Mouse (Mus musculus) spleen, postnatal 36 days (tissue): ENCODE results near the gene Fer.

Source experiments
- DNase-seq, 2 experiments: peaks; one replicate each; pipeline ENCODE4 v3.0.0; 2022; ENCODE audit warnings: low spot score in 2 of 2, mixed read lengths in 1 of 2

Fer gene

GRCm38 (mm10) chr17:63864171-63864571 lies 1.3 kb downstream of the Fer start:
- no peak for DNase-seq

GRCm38 (mm10) chr17:63871773-63872172 lies 8.9 kb downstream of the Fer start:
- DNase-seq, result no peak

GRCm38 (mm10) chr17:63878889-63879288 lies 16.0 kb downstream of the Fer start:
- no peak for DNase-seq

- no peak for DNase-seq
Observed at GRCm38 (mm10) chr17:63880009-63880408, 17.1 kb downstream of the Fer start.

GRCm38 (mm10) chr17:63886988-63887387 lies 24.1 kb downstream of the Fer start:
- DNase-seq, result no peak

- DNase-seq, result no peak
Observed at GRCm38 (mm10) chr17:63890611-63891010, 27.7 kb downstream of the Fer start.

- DNase-seq, result no peak
Observed at GRCm38 (mm10) chr17:63895829-63896228, 33.0 kb downstream of the Fer start.

- DNase-seq, result no peak
Observed at GRCm38 (mm10) chr17:63897050-63897449, 34.2 kb downstream of the Fer start.

GRCm38 (mm10) chr17:63909297-63909696 lies 46.4 kb downstream of the Fer start:
- DNase-seq, result no peak

- DNase-seq, result no peak
Observed at GRCm38 (mm10) chr17:63921601-63922203, 58.8 kb downstream of the Fer start.

- DNase-seq, result no peak
Observed at GRCm38 (mm10) chr17:63925581-63925980, 62.7 kb downstream of the Fer start.

GRCm38 (mm10) chr17:63930634-63931033 lies 67.8 kb downstream of the Fer start:
- DNase-seq, result no peak

- DNase-seq, result peak; percentile 75 to 81
Observed at GRCm38 (mm10) chr17:63931556-63931955, 68.7 kb downstream of the Fer start.

- peak in 1 of 2 experiments; percentile 12 for DNase-seq
Observed at GRCm38 (mm10) chr17:63935408-63935807, 72.5 kb downstream of the Fer start.

GRCm38 (mm10) chr17:63937886-63938285 lies 75.0 kb downstream of the Fer start:
- DNase-seq, result no peak

GRCm38 (mm10) chr17:63946772-63947171 lies 83.9 kb downstream of the Fer start:
- DNase-seq, result no peak

- DNase-seq, result no peak
Observed at GRCm38 (mm10) chr17:63948811-63949210, 85.9 kb downstream of the Fer start.

GRCm38 (mm10) chr17:63951436-63951835 lies 88.6 kb downstream of the Fer start:
- no peak for DNase-seq

- no peak for DNase-seq
Observed at GRCm38 (mm10) chr17:63967091-63967490, 104.2 kb downstream of the Fer start.

GRCm38 (mm10) chr17:63969448-63969847 lies 106.6 kb downstream of the Fer start:
- no peak for DNase-seq

- no peak for DNase-seq
Observed at GRCm38 (mm10) chr17:63970239-63970638, 107.4 kb downstream of the Fer start.

- no peak for DNase-seq
Observed at GRCm38 (mm10) chr17:63970939-63971338, 108.1 kb downstream of the Fer start.

- no peak for DNase-seq
Observed at GRCm38 (mm10) chr17:63972181-63972580, 109.3 kb downstream of the Fer start.

- no peak for DNase-seq
Observed at GRCm38 (mm10) chr17:63973806-63974205, 110.9 kb downstream of the Fer start.
